Mouse (Mus musculus): ENCODE measurements around the gene Snx9.

- no peak for TF ChIP-seq MAX (IDR thresholded peaks at IDR 0.05; ENCODE audit: low read depth)
- no peak for TF ChIP-seq POLR2A (IDR thresholded peaks at IDR 0.05; ENCODE audit: insufficient read length, low read depth)
- TF ChIP-seq TCF12 (IDR thresholded peaks at IDR 0.05; ENCODE audit: insufficient read depth, poor library complexity, severe bottlenecking) = no peak
- no peak for TF ChIP-seq SRF (IDR thresholded peaks at IDR 0.05; ENCODE audit: control insufficient read depth, insufficient read length, low read depth)
- no peak for TF ChIP-seq USF1 (IDR thresholded peaks at IDR 0.05; ENCODE audit: low read depth)
- TF ChIP-seq E2F4 (IDR thresholded peaks at IDR 0.05; ENCODE audit: insufficient read depth) = no peak
- no peak for TF ChIP-seq MYOD1 (IDR thresholded peaks at IDR 0.05; ENCODE audit: control insufficient read depth in 1 of 3, insufficient read length in 2 of 3, low read depth in 2 of 3)
- TF ChIP-seq POLR2AphosphoS2 (IDR thresholded peaks at IDR 0.05; ENCODE audit: insufficient read length, low read depth) = no peak
Measured at GRCm38 (mm10) chr17:5817871-5818270, 23.3 kb upstream of the Snx9 start.

Measured in myocyte (in vitro differentiated cells).